Mouse (Mus musculus) layer of hippocampus, postnatal 25 days (tissue): ENCODE results near the gene Esr1. TPM values are rescaled to one million over a fixed set of nuclear protein-coding genes. Genes with fewer than 3 reads are reported as not detected.

Source experiments
- DNase-seq, 2 experiments: peaks; one replicate each; pipeline ENCODE4 v3.0.0; 2022; ENCODE audit warnings: mixed read lengths in 2 of 2, low spot score in 1 of 2; ENCODE audit errors: extremely low spot score in 1 of 2
- total RNA-seq, 2 experiments: library from RNA; stranded (reverse); gene quantifications; 2 replicates each; pipeline ENCODE4 v1.2.3; 2021

Esr1 gene
- total RNA-seq, 2 experiments from 2014 or later, result 2.4 to 2.8 TPM

DNA sequence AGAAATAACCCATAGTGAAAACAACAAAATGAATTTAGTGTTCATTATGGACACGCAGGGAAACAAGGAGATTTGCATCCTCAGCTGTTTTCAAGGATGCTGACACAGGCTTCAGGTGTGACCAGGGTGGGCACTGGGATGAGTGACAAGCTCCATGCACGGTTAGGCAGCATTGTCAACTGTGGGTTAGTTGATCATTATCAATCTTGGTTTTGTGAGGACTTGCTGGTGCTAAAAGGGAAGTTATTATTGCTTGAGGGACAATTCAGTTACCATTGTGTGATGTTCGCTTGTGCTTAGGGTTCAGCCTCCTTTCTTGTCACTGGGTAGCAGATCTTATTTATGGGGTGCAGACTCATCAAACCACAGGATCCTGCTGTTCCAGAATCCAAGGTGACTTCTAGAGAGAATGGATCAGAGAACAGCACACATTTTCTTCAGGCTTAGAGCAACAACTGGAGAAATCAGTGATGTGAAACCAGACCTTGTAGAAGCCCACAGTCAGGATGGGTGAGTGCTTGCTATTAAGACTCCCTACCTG lies 186.9 kb downstream of the Esr1 start:
- no peak for DNase-seq

DNA sequence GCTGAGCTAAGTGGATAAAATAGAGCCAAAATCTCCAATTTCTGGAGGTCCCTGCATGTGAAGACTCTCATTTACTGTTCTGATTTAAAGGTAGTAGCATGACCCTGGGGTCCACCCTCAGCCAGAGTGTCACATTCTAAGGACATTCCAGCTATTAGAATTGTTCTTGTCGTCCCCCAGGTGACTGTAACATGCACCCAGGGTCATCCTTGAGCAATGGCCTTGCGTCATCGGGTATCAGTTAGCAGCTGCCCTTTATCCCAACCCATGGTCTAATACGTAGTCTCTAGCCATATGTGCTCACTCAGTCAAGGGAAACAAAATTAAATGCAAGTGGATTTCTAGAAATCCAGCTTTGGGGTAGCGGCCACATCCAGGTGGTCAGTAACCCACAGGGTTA lies 213.0 kb downstream of the Esr1 start:
- DNase-seq, result no peak

DNA sequence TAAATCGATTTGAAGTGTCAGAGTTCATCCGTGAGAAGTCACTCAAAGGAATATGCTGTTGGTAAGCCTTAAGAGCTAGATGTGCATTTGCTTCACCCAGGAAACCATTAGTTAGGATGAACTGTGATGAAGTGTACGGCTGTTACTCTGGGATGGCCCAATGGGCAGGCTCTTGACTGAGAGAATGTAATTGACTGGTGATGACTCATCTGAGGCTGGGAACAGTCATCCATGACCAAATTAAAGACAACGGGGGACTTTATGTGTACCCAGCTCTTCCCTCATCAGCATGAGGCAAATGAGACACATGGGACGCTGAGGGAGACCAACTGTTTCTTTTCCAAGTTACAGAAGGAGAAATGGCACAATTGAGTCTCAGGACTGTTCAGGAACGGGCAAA lies 219.2 kb downstream of the Esr1 start:
- DNase-seq, result no peak

DNA sequence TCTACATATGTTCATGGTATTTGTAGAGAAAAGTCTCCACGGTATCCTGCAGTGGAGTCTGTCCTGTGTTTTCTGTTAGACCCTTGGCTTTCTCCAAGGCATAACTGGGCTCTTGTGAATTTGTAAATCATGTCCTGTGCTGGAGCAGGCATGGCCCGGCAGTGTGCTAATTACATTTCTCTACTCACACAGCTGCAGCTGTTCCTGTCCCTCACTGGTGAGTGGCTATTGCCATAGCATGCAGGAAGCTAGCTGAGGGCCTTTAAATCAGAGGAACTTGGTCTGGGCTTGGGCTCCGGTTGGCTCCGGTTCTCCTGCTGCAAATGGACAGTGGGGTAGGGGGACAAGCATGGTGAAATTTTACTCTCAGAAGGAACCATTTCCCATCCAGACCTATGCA lies 226.7 kb downstream of the Esr1 start:
- DNase-seq, result no peak

DNA sequence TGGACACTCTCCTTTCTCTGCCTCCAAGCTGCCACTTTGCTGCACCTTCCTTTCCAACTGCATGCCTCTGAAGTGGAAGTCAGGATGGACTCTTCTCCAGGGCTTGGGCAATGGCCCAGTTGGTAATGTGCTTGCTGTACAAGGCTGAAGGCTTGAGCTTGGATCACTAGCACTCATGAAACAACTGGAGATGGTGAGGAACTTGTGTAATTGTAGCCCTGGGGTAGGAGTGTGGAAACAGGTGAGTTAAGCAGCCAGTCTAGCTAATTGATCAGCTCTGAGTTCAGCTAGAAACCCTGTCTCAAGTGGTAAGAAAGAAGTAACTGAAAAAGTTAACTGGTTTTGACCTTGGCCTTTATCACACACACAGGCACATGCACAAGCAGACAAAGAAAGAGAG lies 229.6 kb downstream of the Esr1 start:
- no peak for DNase-seq

DNA sequence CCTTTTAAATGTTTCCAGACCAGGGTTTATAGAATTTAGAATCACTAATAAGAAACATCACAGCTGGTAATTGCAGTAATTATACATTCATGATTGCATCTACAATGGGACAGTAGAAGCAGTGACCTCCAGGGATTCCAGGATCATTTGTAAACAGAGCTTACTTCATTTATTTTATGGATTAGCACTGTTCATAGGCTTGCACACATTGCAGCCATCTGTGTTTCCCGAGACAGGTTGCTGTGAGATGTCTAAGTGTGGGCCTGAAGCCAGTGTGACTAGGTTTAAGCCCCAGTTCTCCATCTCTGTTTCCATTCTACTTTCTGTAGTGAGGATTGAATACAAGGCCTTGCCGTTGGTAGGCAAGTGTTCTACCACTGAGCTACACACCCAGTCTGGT lies 236.1 kb downstream of the Esr1 start:
- no peak for DNase-seq

DNA sequence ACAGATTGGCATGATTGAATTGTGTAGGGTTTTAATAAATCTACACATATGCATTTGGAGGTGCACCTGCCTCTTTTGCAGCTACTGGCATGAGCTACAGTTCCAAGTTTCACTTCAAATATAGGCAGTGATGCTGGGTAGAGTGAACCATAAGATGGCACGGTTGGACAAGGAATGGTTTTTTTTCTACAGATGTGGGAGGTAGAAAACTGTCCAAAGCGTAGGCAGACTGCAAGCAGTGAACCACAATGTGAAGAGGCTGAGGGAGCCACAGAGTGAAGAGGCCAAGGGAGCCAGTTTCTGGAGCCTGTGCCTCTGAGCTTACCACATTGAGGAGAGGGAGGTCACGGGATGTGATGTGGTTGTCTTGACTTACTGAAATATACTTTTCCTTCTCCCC lies 238.5 kb downstream of the Esr1 start:
- no peak for DNase-seq

DNA sequence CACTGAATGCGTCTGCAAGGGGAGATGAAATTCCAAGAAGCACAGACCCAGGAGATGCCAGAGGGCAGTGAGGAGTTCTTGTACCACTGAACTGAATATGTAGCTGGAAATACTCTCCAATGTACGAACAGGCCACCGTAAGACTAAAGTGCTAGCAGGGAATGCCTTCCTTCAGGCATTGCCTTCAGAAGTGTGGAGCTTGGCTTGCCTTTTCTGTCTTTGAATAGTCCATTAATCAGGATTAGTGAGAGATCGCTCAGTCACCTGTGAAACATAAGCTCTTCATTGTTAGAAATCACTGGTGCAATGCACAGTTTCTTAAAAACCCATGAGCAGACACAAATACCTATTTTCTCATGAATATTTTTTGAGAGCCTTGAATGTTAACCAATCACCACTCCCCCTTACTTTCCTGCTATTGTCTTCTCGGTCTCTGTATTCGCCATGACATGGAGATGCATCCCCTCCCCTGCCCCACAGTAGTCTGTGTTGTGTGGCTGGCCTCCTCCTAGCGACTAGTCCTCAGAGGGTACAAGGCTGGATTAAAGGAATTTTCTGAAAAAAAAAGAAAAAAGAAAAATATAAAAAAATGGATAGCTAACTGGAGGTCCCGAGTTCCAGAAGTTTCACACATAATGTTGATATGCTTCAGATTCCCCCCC lies 263.8 kb downstream of the Esr1 start:
- DNase-seq, result no peak

DNA sequence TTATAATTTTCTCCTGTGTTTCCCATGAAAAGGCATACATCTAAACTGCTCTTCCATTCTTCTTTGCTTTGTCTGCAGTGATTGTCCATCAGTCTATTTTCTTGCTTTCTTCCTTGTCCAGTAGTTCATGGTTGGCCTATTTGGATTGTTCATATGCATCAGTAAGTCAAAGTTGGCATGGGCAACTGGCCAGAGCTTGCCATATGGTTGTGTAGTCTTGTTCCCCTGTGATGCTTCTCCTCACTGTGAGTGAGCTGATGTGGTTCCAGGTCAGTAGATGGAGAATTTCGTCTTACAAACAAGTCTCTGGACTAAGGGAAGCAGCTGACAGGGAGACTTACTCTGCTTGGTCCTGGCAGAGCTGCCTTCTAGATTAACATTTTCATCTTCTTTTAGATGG lies 270.0 kb downstream of the Esr1 start:
- no peak for DNase-seq

DNA sequence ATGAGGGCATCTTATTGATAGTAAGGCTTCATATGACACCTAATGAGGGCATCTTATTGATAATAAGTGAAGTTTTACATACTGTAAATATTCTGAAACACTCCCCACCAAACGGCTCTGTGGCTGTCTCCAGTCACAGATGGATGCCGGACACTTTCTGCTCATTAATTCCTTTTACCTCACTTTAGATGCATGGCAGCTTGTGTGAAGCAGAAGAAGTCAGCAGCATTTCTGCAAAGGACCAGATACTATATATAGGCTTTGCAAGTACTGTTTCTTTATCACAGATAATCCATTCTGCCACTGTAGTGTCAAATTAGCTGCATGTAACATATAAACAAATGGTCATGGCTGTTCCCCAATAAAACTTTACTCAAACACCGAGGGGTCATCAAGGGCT lies 274.1 kb downstream of the Esr1 start:
- no peak for DNase-seq

DNA sequence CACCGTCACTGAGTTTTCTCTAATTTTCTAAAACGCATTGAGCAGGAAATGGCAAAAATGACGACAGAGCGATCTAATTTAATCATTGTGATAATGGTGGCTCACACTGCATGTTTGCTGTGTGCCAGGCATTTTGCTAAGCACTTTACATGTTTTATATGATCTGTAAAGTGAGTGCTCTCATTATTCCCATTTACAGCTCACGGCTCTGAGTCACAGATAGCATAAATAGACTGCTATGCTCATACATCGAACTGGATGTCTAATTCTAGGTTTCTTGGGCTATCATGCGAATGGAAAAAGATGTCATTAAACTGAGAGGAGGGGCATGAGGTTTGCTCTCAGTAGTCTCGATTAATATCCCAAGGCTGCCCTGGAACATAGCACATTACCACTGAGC lies 274.6 kb downstream of the Esr1 start:
- DNase-seq, result no peak

DNA sequence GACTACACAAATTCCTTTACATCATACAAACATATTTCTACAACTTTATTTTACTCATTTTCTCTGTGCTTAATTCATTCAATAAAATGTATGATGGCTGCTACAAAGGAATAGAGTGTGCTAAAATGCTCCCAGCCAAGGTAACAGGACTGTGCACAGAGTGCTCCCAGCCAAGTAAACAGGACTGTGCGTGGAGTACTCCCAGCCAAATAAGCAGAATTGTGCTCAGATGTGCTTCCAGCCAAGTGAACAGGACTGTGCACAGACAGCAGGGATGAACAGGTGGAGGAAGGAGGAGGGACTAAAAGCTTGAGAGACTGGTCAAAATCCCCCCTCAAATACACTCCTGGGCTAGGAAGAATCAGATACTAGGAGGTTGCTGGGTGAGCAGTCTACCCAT lies 282.1 kb downstream of the Esr1 start:
- DNase-seq, result no peak

DNA sequence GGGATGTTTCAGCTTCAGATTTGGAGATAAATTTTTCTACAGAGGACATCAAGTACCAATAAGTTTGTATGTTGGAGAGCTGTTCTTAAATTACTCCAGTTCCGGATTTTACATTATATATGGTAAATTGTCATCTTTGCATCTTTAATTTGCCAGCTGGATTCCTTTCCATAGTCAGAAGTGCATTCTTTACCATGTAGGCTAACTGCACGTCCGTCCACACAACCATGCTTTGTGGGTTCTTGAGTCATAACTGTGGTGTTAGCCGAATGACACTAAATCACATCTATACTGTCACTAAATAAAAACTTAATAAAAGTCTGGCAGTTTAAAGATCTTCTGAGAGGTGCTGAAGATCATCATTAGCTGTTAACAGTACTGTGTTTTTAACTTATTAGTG lies 286.4 kb downstream of the Esr1 start:
- DNase-seq, result no peak

DNA sequence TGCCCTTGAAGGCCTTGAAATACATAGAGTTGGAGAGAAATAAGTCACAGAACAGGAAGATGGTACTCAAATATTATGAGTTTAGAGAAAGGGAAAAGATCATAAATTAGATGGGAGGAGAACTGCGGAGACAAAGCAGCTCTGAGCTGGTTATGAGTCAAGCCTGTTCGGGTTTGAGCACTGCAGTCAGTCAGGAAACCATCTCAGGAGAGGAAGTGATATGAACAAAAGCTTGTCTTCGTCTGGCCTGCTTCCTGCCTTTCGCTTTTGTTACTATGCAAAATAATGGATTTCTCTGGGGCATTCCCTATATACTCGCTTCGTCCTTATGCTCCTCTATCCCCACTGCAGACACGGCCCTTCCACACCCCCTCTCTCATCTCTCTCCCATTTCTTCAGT lies 288.9 kb downstream of the Esr1 start:
- no peak for DNase-seq

DNA sequence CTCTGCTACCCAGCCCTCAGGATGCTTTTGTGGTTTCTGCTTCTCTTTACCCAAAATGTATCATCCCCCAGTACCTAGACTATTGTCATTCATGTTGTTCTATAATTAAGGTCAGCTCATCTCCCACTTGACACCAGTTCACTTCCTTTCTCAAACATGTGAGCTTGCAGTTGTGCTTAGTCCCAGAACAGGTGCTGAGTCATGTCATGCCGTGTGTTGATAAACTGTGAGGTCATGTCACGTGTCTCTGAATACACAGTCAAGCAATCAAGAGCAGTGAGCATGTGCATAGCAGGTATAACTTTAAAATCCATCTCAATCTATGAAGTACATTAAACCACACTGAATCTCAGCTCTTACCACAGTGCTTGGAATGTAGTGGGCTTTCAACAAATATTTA lies 297.9 kb downstream of the Esr1 start:
- DNase-seq, result no peak

DNA sequence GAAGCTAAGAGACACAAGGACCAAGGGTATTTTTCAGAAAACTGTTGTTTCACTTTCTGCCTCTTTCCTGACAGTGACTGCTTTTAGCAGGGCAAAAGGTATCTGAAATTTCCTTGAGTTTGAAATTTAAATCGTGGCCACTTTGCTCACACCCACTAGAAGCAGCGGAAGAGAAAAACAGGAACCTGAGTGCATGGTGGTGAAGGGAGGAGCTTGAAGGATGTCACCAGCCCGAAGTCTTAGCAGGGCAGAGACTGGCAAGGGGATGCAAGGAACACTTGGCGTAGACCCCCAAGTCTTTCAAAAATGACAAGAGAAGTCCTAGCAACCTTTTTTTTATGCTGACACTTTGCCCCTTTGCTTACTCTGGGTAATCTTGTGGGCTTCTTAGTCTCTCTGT lies 299.1 kb downstream of the Esr1 start:
- no peak for DNase-seq

DNA sequence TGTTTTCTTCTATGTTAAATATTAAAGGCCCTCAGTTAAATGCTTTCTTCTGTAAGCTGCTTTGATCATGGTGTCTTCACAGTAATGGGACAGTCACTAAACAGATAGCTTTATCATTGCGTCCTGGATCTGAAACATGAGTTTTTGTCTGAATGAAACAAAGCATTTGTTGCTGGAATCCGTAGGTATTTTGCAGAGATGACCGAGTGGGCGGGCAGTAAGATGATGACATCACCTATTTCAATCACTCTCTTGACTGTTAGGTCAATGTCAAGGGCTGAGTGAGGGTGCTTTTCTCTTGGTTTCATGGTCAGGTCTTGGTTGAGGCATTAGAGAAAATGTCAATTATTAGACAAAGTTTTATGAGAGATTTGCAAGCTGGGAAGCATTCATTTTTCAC lies 307.7 kb downstream of the Esr1 start:
- DNase-seq, result no peak

DNA sequence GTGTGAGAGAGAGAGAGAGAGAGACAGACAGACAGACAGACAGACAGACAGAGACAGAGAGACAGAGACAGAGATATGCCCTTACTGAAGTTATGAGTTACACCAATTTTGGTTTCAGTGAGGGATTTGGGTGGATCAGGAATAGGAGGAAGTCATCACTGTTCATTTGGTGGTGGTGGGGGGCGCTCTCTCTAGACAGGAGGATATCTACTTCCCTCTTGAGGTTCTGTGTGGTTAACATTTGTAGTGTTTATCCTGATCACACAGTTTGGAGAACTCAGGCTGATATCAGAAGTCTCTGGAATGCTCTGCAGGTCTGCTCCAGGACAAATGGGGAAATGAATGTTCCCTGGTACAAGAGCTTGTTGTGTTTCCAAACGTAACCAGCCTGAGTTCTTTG lies 312.2 kb downstream of the Esr1 start:
- DNase-seq, result no peak

DNA sequence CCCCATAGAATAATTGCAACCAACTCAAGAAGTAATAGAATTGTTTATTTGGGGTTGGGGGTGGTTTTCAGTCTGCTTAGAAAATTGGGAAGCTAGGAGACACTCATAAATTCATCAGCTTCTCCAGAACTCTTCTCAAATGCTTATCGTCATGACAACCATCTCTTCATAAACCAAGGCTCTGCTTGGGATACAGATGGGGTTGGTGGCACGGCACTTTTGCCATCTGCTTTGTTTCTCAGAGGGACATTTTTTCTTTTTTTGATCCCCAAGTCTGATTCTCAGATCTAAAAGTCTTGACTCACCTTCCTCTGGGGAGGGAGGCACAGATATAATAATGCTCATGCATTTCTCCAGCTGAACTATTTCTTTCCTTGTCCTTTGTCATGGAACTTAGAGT lies 313.0 kb downstream of the Esr1 start:
- no peak for DNase-seq

DNA sequence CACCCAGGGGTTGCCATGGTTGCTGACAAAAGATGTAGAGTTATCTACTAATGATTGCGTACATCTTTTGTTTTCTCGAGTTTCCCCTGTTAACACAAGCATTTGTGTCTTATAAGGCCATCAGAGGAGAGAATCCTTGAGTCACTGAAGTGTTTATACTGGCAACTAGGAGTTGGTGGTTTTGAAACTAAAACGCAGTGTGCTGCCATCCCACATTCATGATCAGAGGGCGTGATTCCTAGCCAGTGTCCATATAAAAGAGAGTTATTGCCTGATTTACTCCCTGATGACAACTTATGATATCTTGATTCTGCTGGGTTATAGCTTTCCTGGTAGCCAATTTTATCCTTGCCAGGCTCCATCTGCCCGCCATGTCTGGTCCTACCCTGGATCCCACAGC lies 331.8 kb downstream of the Esr1 start:
- no peak for DNase-seq

DNA sequence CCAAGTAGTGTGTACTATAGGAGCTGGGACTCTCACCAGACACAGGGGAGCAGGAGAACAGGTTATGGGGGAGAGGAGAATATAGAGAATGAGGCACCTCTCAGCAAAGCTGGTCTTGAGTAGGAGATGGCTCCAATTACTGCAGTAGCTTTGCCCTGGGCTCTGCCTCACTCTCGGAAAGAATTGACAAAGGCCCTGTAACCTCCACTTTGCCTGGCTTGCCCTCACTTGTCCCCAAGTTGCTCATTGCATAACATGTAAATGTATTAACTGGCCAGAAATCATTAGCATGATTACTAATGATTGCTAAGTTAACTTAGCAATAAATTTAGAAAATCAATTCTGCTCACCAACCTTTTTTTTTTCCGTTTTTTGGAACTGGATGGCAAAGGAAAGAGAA lies 333.3 kb downstream of the Esr1 start:
- DNase-seq, result no peak

DNA sequence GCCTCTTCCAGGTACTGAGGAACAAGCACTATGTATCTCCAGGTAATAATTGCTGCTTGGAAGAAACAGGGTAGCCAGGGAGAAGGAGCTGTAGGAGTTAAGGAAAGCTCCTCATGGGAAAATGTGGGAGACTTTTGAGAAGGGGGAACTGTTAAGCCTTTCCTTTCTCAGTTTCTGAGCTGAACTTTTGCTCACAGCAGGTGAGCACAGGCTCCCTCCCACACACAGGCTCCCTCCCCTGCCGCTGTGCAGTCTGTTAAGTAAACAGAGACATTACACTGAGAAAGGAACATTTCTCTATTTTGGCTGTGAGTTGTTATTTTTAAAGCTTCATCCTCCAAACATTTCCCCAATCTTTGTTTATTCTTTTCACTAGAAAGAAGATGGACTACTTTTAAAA lies 354.4 kb downstream of the Esr1 start:
- DNase-seq, result no peak

DNA sequence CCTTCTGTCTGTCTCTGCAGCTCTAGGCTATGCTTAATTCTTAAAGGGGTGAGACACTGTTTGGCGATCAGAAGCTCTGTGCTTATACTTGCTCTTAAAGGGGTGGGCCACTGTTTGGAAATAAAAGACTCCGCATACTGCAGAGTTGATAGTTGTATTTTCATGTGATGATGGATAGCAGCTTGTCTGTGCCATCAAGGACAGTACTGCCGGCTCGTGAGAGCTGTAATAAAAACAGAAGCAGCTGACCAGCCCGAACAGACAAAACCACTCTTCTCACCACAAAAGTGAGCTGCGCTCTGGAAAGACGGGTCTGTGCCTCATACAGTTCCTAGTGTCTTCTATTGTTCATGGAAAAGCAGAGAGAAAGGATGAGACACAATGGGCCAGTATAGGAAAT lies 359.8 kb downstream of the Esr1 start:
- DNase-seq, result no peak
